In genomic region chr3:35250092-35250749, GRCm38 (mm10) we compare ENCODE assay signal across 24 mouse cellular contexts.
DNase-seq lines count a peak whose midpoint lies in the region; ATAC-seq and TF ChIP-seq lines count a peak whose summit lies in the region.
"Had no signal": no experiment of that assay in that cellular context is flagged by ENCODE, and none has a peak within 500 bp of the region (broad histone marks: within the 10 kb centered on the region; RNA-seq: fewer than 3 reads in every experiment).

No protein-coding gene starts in this region.

- no peaks in the 10 kb centered on the region for H3K36me3 ChIP-seq in heart, embryonic 12.5 days
- no peaks in the 10 kb centered on the region for H3K36me3 ChIP-seq in lung, embryonic 16.5 days (ENCODE audit: control insufficient read depth, insufficient read depth, low read length)
- H3K36me3 ChIP-seq: forebrain, embryonic 10.5 days; heart, embryonic 13.5 days had no signal

- TF ChIP-seq POLR2A in brain, embryonic 14.5 days (IDR thresholded peaks at IDR 0.05; ENCODE audit: borderline replicate concordance, extremely low read depth, insufficient read depth, insufficient read length, poor library complexity, severe bottlenecking) = no peak

- no peak for TF ChIP-seq CTCF in brain, embryonic 14.5 days (IDR thresholded peaks at IDR 0.05; ENCODE audit: borderline replicate concordance, extremely low read depth, insufficient read depth, insufficient read length)

- H3K27me3 ChIP-seq in heart, embryonic 12.5 days (replicated peaks) = no peaks in the 10 kb centered on the region
- H3K27me3 ChIP-seq in lung, embryonic 16.5 days (ENCODE audit: control insufficient read depth, insufficient read depth, low read depth, low read length) = no peaks in the 10 kb centered on the region
- H3K27me3 ChIP-seq: heart, embryonic 13.5 days had no signal

- H3K9me3 ChIP-seq in heart, embryonic 12.5 days (replicated peaks) = no peaks in the 10 kb centered on the region
- H3K9me3 ChIP-seq in lung, embryonic 16.5 days (ENCODE audit: control insufficient read depth, low read length) = no peaks in the 10 kb centered on the region
- H3K9me3 ChIP-seq: forebrain, embryonic 10.5 days; heart, embryonic 13.5 days had no signal

- no peak overlapping the region for H3K27ac ChIP-seq in heart, embryonic 12.5 days (ENCODE audit: poor library complexity, severe bottlenecking)
- peak overlapping the region; percentile 17; the same call in 1 of the 2 replicates for H3K27ac ChIP-seq in lung, embryonic 16.5 days (ENCODE audit: low read length)
- H3K27ac ChIP-seq: forebrain, embryonic 10.5 days; gastrocnemius, adult 2 months; heart, embryonic 13.5 days; hindbrain, embryonic 14.5 days; hindbrain, postnatal 0 days had no signal

- peak; percentile 65 for DNase-seq in heart, adult 11 months
- DNase-seq in lung, postnatal 25 days (ENCODE audit: low spot score) = no peak
- peak; percentile 9 for DNase-seq in R1 (ENCODE audit: low read depth, low spot score)
- DNase-seq in brain, embryonic 14.5 days (ENCODE audit: low read depth) = peak; percentile 65
- DNase-seq: adrenal gland, adult 8-10 months; adrenal gland, postnatal 25 days; cerebellum, adult 18-20 months; cerebellum, adult 9-10 months; cerebellum, postnatal 14 days; forebrain, postnatal 0 days; gastrocnemius, adult 2 months; gastrocnemius, postnatal 14 days; heart, adult 18-20 months; heart, postnatal 14 days; heart, postnatal 4 days had no signal

- no peaks in the 10 kb centered on the region for H3K4me1 ChIP-seq in heart, embryonic 12.5 days (replicated peaks)
- H3K4me1 ChIP-seq in lung, embryonic 16.5 days (replicated peaks; ENCODE audit: control insufficient read depth, insufficient read depth, low read length) = peaks cover 11% of the 10 kb centered on the region; the same call in 1 of the 2 replicates
- H3K4me1 ChIP-seq: heart, embryonic 13.5 days had no signal

- no peak for ATAC-seq in heart, embryonic 12.5 days (ENCODE audit: insufficient number of reproducible peaks, low FRiP score)
- ATAC-seq in lung, embryonic 16.5 days (ENCODE audit: low read depth) = no peak
- ATAC-seq: activated CD4-positive, CD25-positive, alpha-beta regulatory T cell, adult 4 months; CD4-positive, CD25-positive, alpha-beta regulatory T cell, adult 4 months; forebrain, postnatal 0 days; hindbrain, postnatal 0 days; inflammation-experienced regulatory T-cells, adult 6 months had no signal

- 68% methylated on average over 14 of the region's 14 CpGs for WGBS in heart, embryonic 12.5 days
- 66% methylated on average over 14 of the region's 14 CpGs for WGBS in lung, embryonic 16.5 days

- H3K9ac ChIP-seq in heart, embryonic 12.5 days = no peak overlapping the region
- no peak overlapping the region for H3K9ac ChIP-seq in lung, embryonic 16.5 days (ENCODE audit: low read length)
- H3K9ac ChIP-seq: forebrain, postnatal 0 days; heart, embryonic 13.5 days; hindbrain, embryonic 14.5 days had no signal

- no peak overlapping the region for H3K4me2 ChIP-seq in heart, embryonic 12.5 days
- no peak overlapping the region for H3K4me2 ChIP-seq in lung, embryonic 16.5 days (ENCODE audit: low read depth, low read length)
- H3K4me2 ChIP-seq: heart, embryonic 13.5 days; hindbrain, embryonic 14.5 days had no signal

- H3K4me3 ChIP-seq in heart, embryonic 12.5 days = no peak overlapping the region
- no peak overlapping the region for H3K4me3 ChIP-seq in lung, embryonic 16.5 days (ENCODE audit: low read length)
- H3K4me3 ChIP-seq: forebrain, embryonic 10.5 days; gastrocnemius, adult 2 months; heart, embryonic 13.5 days had no signal
